Mouse (Mus musculus): ENCODE results near the gene Poldip3. TPM values are rescaled to one million over a fixed set of nuclear protein-coding genes. Genes with fewer than 3 reads are reported as not detected.
A peak's percentile ranks its signal among the peaks of the same experiment; 100 is the strongest.

The Poldip3 gene
- polyA plus RNA-seq, 1 experiment from 2014 or later = 48.8 TPM

- Histone ChIP-seq H3K4me3 (ENCODE audit: inconsistent target) (peak overlapping the region; percentile 90), H3K79me2 (ENCODE audit: inconsistent target) (no peaks in the 10 kb centered on the region), H3K27ac (peak overlapping the region; percentile 72), H3K36me3 (ENCODE audit: inconsistent target) (no peaks in the 10 kb centered on the region)
- WGBS (ENCODE audit: missing documents) = 3% methylated on average over 31 of the region's 31 CpGs
Measured at GRCm38 (mm10) chr15:83099533-83100331, 49.5 kb downstream of the Poldip3 start.

DNA sequence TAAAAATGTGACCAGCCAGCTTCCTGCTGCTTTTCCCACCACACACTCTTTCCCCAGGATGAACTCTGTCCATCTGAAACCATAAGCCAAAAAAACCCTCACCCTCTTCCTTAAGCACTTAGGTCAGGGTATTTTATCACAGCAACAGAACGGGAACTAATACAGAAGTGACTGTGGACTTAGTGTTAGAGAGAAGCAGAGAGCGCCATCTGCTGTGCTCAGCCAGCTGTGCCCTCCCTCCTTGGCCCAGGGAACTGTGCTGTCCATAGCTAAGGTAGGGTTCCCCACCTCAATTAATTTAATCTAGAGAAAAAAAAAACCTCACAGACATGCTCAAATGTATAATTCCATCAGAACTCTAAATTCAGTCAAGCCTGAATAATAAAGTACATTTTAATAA, 53.2 kb downstream of the Poldip3 start:
- no peak overlapping the region for H3K4me3 ChIP-seq (ENCODE audit: inconsistent target)
- WGBS (ENCODE audit: missing documents) = 54% methylated on average over 2 of the region's 2 CpGs
- no peaks in the 10 kb centered on the region for H3K36me3 ChIP-seq (ENCODE audit: inconsistent target)
- H3K79me2 ChIP-seq (ENCODE audit: inconsistent target) = no peaks in the 10 kb centered on the region
- no peak overlapping the region for H3K27ac ChIP-seq

DNA sequence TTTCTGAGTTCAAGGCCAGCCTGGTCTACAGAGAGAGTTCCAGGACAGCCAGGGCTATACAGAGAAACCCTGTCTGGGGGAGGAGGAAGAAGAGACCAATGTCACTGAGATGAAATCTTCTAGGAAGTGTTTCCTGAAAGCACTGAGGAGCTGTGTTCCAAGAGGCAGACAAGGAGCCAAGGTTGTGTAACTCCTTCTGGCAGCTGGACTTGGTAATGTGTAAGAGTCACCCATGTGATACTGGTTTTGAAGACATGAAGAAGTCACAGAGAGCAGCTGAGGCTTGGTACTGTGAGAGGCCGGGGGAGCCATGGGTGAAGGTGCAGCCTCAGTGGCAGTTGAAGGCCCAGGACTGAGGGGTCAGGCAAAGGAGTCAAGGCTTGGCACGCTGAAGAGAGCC, 55.5 kb downstream of the Poldip3 start:
- Histone ChIP-seq H3K4me3 (ENCODE audit: inconsistent target) (no peak overlapping the region), H3K79me2 (ENCODE audit: inconsistent target) (no peaks in the 10 kb centered on the region), H3K36me3 (ENCODE audit: inconsistent target) (no peaks in the 10 kb centered on the region), H3K27ac (no peak overlapping the region)
- 91% methylated on average over 2 of the region's 2 CpGs for WGBS (ENCODE audit: missing documents)

- WGBS (ENCODE audit: missing documents) = 65% methylated on average over 3 of the region's 3 CpGs
- H3K36me3 ChIP-seq (ENCODE audit: inconsistent target) = no peaks in the 10 kb centered on the region
- H3K27ac ChIP-seq = no peak overlapping the region
- H3K79me2 ChIP-seq (ENCODE audit: inconsistent target) = no peaks in the 10 kb centered on the region
- no peak overlapping the region for H3K4me3 ChIP-seq (ENCODE audit: inconsistent target)
Measured at GRCm38 (mm10) chr15:83090874-83091273, 58.3 kb downstream of the Poldip3 start.

GRCm38 (mm10) chr15:83089429-83089605, 59.9 kb downstream of the Poldip3 start, which contains the start of gene Serhl:
Gene Serhl (plus strand): TSS chr15:83089506.
- Histone ChIP-seq H3K4me3 (ENCODE audit: inconsistent target) (no peak within 1 kb of the TSS), H3K27ac (no peak within 1 kb of the TSS), H3K36me3 (ENCODE audit: inconsistent target) (no peaks in the 10 kb centered on the region), H3K79me2 (ENCODE audit: inconsistent target) (no peaks in the 10 kb centered on the region)
- WGBS (ENCODE audit: missing documents) = 53% methylated on average over 7 of the region's 7 CpGs

GRCm38 (mm10) chr15:83088495-83089428, 60.4 kb downstream of the Poldip3 start:
- 50% methylated on average over 23 of the region's 27 CpGs for WGBS (ENCODE audit: missing documents)
- H3K4me3 ChIP-seq (ENCODE audit: inconsistent target) = no peak overlapping the region
- no peaks in the 10 kb centered on the region for H3K79me2 ChIP-seq (ENCODE audit: inconsistent target)
- H3K27ac ChIP-seq = no peak overlapping the region
- no peaks in the 10 kb centered on the region for H3K36me3 ChIP-seq (ENCODE audit: inconsistent target)

DNA sequence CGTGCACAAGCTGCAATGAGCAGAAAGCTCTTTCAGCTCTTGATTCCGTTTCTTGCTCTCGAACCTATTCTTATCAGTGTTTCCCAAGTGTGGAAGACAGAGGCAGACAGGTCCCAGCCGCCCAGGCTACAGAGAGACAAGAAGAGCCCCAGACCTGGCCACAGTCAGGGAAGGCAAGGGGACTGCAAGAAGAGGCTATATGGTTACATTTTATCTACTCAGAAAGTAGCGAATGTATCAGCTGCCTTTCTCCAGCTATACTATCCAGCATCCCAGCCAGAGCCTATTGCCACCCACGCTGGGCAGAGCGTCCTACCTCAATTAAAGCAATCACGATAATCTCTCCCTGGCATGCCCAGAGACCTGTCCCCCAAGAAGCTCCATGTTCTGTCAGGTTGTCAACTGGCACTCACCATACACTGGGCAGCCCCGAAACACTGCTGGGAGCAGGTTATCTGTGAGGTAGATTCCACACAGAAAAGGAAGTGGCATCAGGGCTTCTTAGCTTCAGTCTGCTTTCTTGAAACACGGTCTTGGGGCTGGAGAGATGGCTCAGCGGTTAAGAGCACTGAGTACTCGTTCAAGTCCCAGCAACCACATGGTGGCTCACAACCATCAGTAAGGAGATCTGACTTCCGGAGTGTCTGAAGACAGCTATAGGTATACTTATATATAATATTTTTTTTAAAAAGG, 62.4 kb downstream of the Poldip3 start:
- Histone ChIP-seq H3K79me2 (ENCODE audit: inconsistent target) (no peaks in the 10 kb centered on the region), H3K4me3 (ENCODE audit: inconsistent target) (no peak overlapping the region), H3K36me3 (ENCODE audit: inconsistent target) (no peaks in the 10 kb centered on the region), H3K27ac (no peak overlapping the region)
- WGBS (ENCODE audit: missing documents) = 91% methylated on average over 13 of the region's 13 CpGs

GRCm38 (mm10) chr15:83085901-83086300, 63.3 kb downstream of the Poldip3 start:
- Histone ChIP-seq H3K4me3 (ENCODE audit: inconsistent target) (no peak overlapping the region), H3K79me2 (ENCODE audit: inconsistent target) (no peaks in the 10 kb centered on the region), H3K36me3 (ENCODE audit: inconsistent target) (no peaks in the 10 kb centered on the region), H3K27ac (no peak overlapping the region)
- WGBS (ENCODE audit: missing documents) = 20% methylated on average over 7 of the region's 7 CpGs

DNA sequence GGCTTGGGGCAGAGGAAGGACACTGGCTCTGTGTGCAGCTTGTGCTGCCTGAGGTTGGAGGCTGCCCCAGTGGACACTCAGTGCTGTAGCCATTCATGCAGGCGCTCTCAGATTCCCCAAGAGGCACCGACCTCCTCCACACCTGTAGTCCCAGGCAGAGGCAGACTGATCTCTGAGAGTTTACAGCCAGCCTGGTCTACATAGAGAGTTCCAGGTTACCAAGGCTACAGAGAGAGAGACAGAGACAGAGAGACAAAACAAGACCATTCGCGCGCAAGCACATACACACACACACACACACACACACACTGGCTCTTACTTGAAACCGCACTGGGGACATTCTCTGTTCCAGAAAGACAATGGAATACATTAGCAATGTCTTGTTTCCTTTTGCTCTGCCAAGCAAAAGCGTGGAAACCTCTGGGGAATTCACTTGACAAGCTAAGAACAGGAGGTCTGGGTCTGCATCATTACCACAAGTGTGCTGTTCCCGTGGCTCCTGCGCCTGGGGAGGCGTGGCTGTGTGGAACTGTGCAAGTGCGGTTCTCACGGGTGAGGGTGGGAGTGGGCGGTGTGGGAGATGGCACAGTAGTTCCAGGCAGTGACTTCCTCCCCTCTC, 65.1 kb downstream of the Poldip3 start:
- Histone ChIP-seq H3K4me3 (ENCODE audit: inconsistent target) (no peak overlapping the region), H3K27ac (no peak overlapping the region), H3K79me2 (ENCODE audit: inconsistent target) (no peaks in the 10 kb centered on the region), H3K36me3 (ENCODE audit: inconsistent target) (no peaks in the 10 kb centered on the region)
- WGBS (ENCODE audit: missing documents) = 46% methylated on average over 13 of the region's 13 CpGs

DNA sequence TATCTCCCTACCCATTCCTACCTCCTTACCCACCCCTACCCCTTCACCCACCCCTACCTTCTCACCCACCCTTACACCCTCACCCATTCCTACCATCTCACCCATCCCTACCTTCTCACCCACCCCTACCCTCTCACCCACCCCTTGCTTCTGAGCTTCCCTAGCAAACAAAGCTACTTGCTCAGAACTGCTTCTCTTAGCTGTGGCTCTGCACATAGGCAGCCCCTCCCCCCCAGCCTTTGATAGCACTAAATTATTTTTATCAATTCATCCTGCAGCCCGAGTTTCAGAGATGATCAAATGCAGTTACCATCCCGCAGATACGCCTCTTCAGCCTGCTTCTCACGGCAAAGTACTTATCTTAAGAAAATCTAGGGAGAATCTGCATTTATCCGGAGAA, 65.7 kb downstream of the Poldip3 start:
- 86% methylated on average over 5 of the region's 5 CpGs for WGBS (ENCODE audit: missing documents)
- H3K27ac ChIP-seq = no peak overlapping the region
- H3K79me2 ChIP-seq (ENCODE audit: inconsistent target) = no peaks in the 10 kb centered on the region
- no peaks in the 10 kb centered on the region for H3K36me3 ChIP-seq (ENCODE audit: inconsistent target)
- H3K4me3 ChIP-seq (ENCODE audit: inconsistent target) = no peak overlapping the region

Other genes with a start within 250 kb of the Poldip3 start
- 14.9 to 18.5 TPM (median 15.9 TPM) in 3 replicates for gene Tcf20, start 161.5 kb downstream of the Poldip3 start, polyA plus RNA-seq (2018)
- 46.2 to 91.4 TPM (median 57.7 TPM) in 3 replicates for gene Nfam1, start 116.1 kb downstream of the Poldip3 start, polyA plus RNA-seq (2018)
- 16.2 to 29.9 TPM (median 28.5 TPM) in 3 replicates for gene Serhl, start 59.9 kb downstream of the Poldip3 start, polyA plus RNA-seq (2018)
- gene Rrp7a, start 26.6 kb downstream of the Poldip3 start, polyA plus RNA-seq (2018) = 36.6 to 49.8 TPM (median 45.8 TPM) in 3 replicates
- gene Cyb5r3, start 23.2 kb upstream of the Poldip3 start, polyA plus RNA-seq (2018) = 102 to 248 TPM (median 154 TPM) in 3 replicates
- 0.38 to 1.5 TPM (median 1.2 TPM) in 3 replicates for gene A4galt, start 102.4 kb upstream of the Poldip3 start, polyA plus RNA-seq (2018)
- 19.4 to 26.7 TPM (median 26.3 TPM) in 3 replicates for gene Arfgap3, start 200.9 kb upstream of the Poldip3 start, polyA plus RNA-seq (2018)